Mouse (Mus musculus) kidney, embryonic 14.5 days (tissue): ENCODE measurements at regions not wholly inside any gene's neighbourhood (a gene's known extent, or its start where the extent isn't known, plus 50 kb on each side); places are given as distances from the start of the nearest gene placed in this dataset.
A peak's percentile ranks its signal among the peaks of the same experiment; 100 is the strongest.

Source experiments
- ATAC-seq: fragments of 200-750 bp; cut with Nextera tagmentation; 2 replicates; pipeline ENCODE4 v1.8.0; 2017; ENCODE audit warnings: moderate number of reproducible peaks, mild to moderate bottlenecking, moderate TSS enrichment, moderate library complexity; ENCODE audit not compliant: low FRiP score, low TSS enrichment
- H3K27ac ChIP-seq: fragments of 300-500 bp; sonication (generic); 2 replicates; pipeline ENCODE4 v1.5.1; 2014; ENCODE audit warnings: low read depth, mild to moderate bottlenecking, low read length, moderate library complexity, mixed read lengths
- H3K27me3 ChIP-seq: fragments of 300-500 bp; sonication (generic); 2 replicates; pipeline ENCODE4 v1.6.1; 2014; ENCODE audit warnings: mild to moderate bottlenecking, low read length; ENCODE audit not compliant: control insufficient read depth, insufficient read depth
- H3K36me3 ChIP-seq: fragments of 300-500 bp; sonication (generic); 2 replicates; pipeline ENCODE4 v1.6.1; 2014; ENCODE audit warnings: low read length, mixed read lengths; ENCODE audit not compliant: control insufficient read depth, insufficient read depth
- H3K4me1 ChIP-seq: fragments of 300-500 bp; sonication (generic); 2 replicates; pipeline ENCODE4 v1.6.1; 2014; ENCODE audit warnings: low read length, mixed read lengths; ENCODE audit not compliant: control insufficient read depth, insufficient read depth
- H3K4me2 ChIP-seq: fragments of 300-500 bp; sonication (generic); replicated peaks from 2 replicates; pipeline ENCODE4 v1.6.1; 2014; ENCODE audit warnings: low read depth, mild to moderate bottlenecking, low read length
- H3K4me3 ChIP-seq: fragments of 300-500 bp; sonication (generic); 2 replicates; pipeline ENCODE4 v1.5.1; 2014; ENCODE audit warnings: mild to moderate bottlenecking, low read length
- H3K9ac ChIP-seq: fragments of 300-500 bp; sonication (generic); 2 replicates; pipeline ENCODE4 v1.6.1; 2014; ENCODE audit warnings: low read depth, mild to moderate bottlenecking, low read length, moderate library complexity
- H3K9me3 ChIP-seq: fragments of 300-500 bp; sonication (generic); 2 replicates; pipeline ENCODE4 v1.6.1; 2016; ENCODE audit warnings: low read length; ENCODE audit not compliant: control insufficient read depth
- WGBS: fragments of 180-500 bp; shearing (Covaris S2); extraction: QIAGEN DNeasy Blood & Tissue Kit; methylation state at CpG from one replicate; pipeline ENCODE4 v1.1.7; 2014; 5-methylcytosine and 5-hydroxymethylcytosine counted together

GRCm38 (mm10) chr9:41697160-41697559, 426.9 kb downstream of the Sorl1 start:
- no peak overlapping the region for H3K4me2 ChIP-seq
- no peak overlapping the region for H3K27ac ChIP-seq
- H3K4me1 ChIP-seq = no peaks in the 10 kb centered on the region
- no peaks in the 10 kb centered on the region for H3K9me3 ChIP-seq
- no peak for ATAC-seq
- H3K4me3 ChIP-seq = no peak overlapping the region
- H3K36me3 ChIP-seq = no peaks in the 10 kb centered on the region
- H3K9ac ChIP-seq = no peak overlapping the region
- no peaks in the 10 kb centered on the region for H3K27me3 ChIP-seq

- no peak overlapping the region for H3K4me3 ChIP-seq
- H3K36me3 ChIP-seq = no peaks in the 10 kb centered on the region
- H3K27ac ChIP-seq = no peak overlapping the region
- ATAC-seq = no peak
- no peak overlapping the region for H3K4me2 ChIP-seq
- H3K27me3 ChIP-seq = no peaks in the 10 kb centered on the region
- 88% methylated on average over 1 of the region's 1 CpGs for WGBS
- no peak overlapping the region for H3K9ac ChIP-seq
- H3K9me3 ChIP-seq = no peaks in the 10 kb centered on the region
- H3K4me1 ChIP-seq = no peaks in the 10 kb centered on the region
These were observed 441.2 kb downstream of the Sorl1 start for GRCm38 (mm10) chr9:41682911-41683310.

- no peak overlapping the region for H3K4me3 ChIP-seq
- 94% methylated on average over 2 of the region's 2 CpGs for WGBS
- H3K4me1 ChIP-seq = no peaks in the 10 kb centered on the region
These were observed 448.4 kb downstream of the Sorl1 start for GRCm38 (mm10) chr9:41675656-41676055.

GRCm38 (mm10) chr9:41672958-41673357, 451.1 kb downstream of the Sorl1 start:
- no peaks in the 10 kb centered on the region for H3K27me3 ChIP-seq
- H3K4me2 ChIP-seq = no peak overlapping the region
- H3K9me3 ChIP-seq = no peaks in the 10 kb centered on the region
- no peak for ATAC-seq
- no peak overlapping the region for H3K9ac ChIP-seq
- H3K4me1 ChIP-seq = no peaks in the 10 kb centered on the region
- 64% methylated on average over 2 of the region's 2 CpGs for WGBS
- no peak overlapping the region for H3K4me3 ChIP-seq
- no peaks in the 10 kb centered on the region for H3K36me3 ChIP-seq
- H3K27ac ChIP-seq = no peak overlapping the region

More at GRCm38 (mm10) chr9:41675656-41676055, 448.4 kb downstream of the Sorl1 start:
- H3K9ac ChIP-seq = no peak overlapping the region
- H3K9me3 ChIP-seq = no peaks in the 10 kb centered on the region
- no peaks in the 10 kb centered on the region for H3K27me3 ChIP-seq
- H3K36me3 ChIP-seq = no peaks in the 10 kb centered on the region
- H3K27ac ChIP-seq = no peak overlapping the region
- no peak for ATAC-seq
- H3K4me2 ChIP-seq = no peak overlapping the region

- H3K4me1 ChIP-seq = no peaks in the 10 kb centered on the region
- H3K9me3 ChIP-seq = no peaks in the 10 kb centered on the region
- no peak overlapping the region for H3K4me3 ChIP-seq
- no peaks in the 10 kb centered on the region for H3K36me3 ChIP-seq
- no peak overlapping the region for H3K9ac ChIP-seq
- whole genome bisulfite sequencing = 68% methylated on average over 1 of the region's 1 CpGs
- no peak overlapping the region for H3K27ac ChIP-seq
- no peak for ATAC-seq
- no peak overlapping the region for H3K4me2 ChIP-seq
- H3K27me3 ChIP-seq = no peaks in the 10 kb centered on the region
These were observed 455.4 kb downstream of the Sorl1 start for GRCm38 (mm10) chr9:41668741-41669140.

- Histone ChIP-seq H3K4me3 (no peak overlapping the region), H3K9ac (no peak overlapping the region), H3K4me2 (no peak overlapping the region), H3K27me3 (no peaks in the 10 kb centered on the region), H3K4me1 (no peaks in the 10 kb centered on the region), H3K9me3 (no peaks in the 10 kb centered on the region), H3K36me3 (no peaks in the 10 kb centered on the region), H3K27ac (peak overlapping the region; percentile 9; the same call in 1 of the 2 replicates)
- WGBS = 73% methylated on average over 10 of the region's 10 CpGs
- ATAC-seq = no peak; the same call in 1 of the 2 replicates
These were observed 459.0 kb downstream of the Sorl1 start for GRCm38 (mm10) chr9:41665000-41665685.

GRCm38 (mm10) chr9:41660576-41660975, 463.5 kb downstream of the Sorl1 start:
- no peaks in the 10 kb centered on the region for H3K4me1 ChIP-seq
- H3K4me2 ChIP-seq = no peak overlapping the region
- no peak overlapping the region for H3K4me3 ChIP-seq
- no peaks in the 10 kb centered on the region for H3K9me3 ChIP-seq
- no peaks in the 10 kb centered on the region for H3K27me3 ChIP-seq
- 93% methylated on average over 5 of the region's 5 CpGs for WGBS
- no peak overlapping the region for H3K27ac ChIP-seq
- H3K9ac ChIP-seq = no peak overlapping the region
- no peak for ATAC-seq
- no peaks in the 10 kb centered on the region for H3K36me3 ChIP-seq

GRCm38 (mm10) chr9:41660011-41660410, 464.1 kb downstream of the Sorl1 start:
- no peak overlapping the region for H3K4me2 ChIP-seq
- ATAC-seq = no peak
- H3K9me3 ChIP-seq = no peaks in the 10 kb centered on the region
- no peaks in the 10 kb centered on the region for H3K36me3 ChIP-seq
- H3K27me3 ChIP-seq = no peaks in the 10 kb centered on the region
- 76% methylated on average over 5 of the region's 5 CpGs for WGBS
- no peak overlapping the region for H3K9ac ChIP-seq
- no peaks in the 10 kb centered on the region for H3K4me1 ChIP-seq
- H3K4me3 ChIP-seq = no peak overlapping the region
- H3K27ac ChIP-seq = no peak overlapping the region

- no peaks in the 10 kb centered on the region for H3K27me3 ChIP-seq
- no peak overlapping the region for H3K4me2 ChIP-seq
These were observed 470.2 kb upstream of the Ubash3b start for GRCm38 (mm10) chr9:41631564-41632205.

More at GRCm38 (mm10) chr9:41631564-41632205, 470.2 kb upstream of the Ubash3b start:
- Histone ChIP-seq H3K4me1 (no peaks in the 10 kb centered on the region), H3K9me3 (no peaks in the 10 kb centered on the region), H3K36me3 (no peaks in the 10 kb centered on the region), H3K4me3 (no peak overlapping the region), H3K27ac (no peak overlapping the region), H3K9ac (no peak overlapping the region)
- 66% methylated on average over 2 of the region's 2 CpGs for whole genome bisulfite sequencing
- no peak for ATAC-seq
